Mouse (Mus musculus) limb, embryonic 14.5 days (tissue): ENCODE measurements at regions not wholly inside any gene's neighbourhood (a gene's known extent, or its start where the extent isn't known, plus 50 kb on each side); places are given as distances from the start of the nearest gene placed in this dataset.

Experiments used
- ATAC-seq: fragments of 200-750 bp; cut with Nextera tagmentation; 2 replicates; pipeline ENCODE4 v1.8.0; 2017; ENCODE audit warnings: low read depth, moderate number of reproducible peaks, moderate TSS enrichment; ENCODE audit not compliant: low FRiP score
- DNase-seq: peaks from one replicate; pipeline ENCODE4 v3.0.0-alpha.2; 2015; ENCODE audit warnings: low spot score
- H3K27ac ChIP-seq: fragments of 300-500 bp; sonication (generic); replicated peaks from 2 replicates; pipeline ENCODE4 v1.5.1; 2014; ENCODE audit warnings: low read depth, mild to moderate bottlenecking, low read length, moderate library complexity, mixed read lengths
- H3K27me3 ChIP-seq: fragments of 300-500 bp; sonication (generic); 2 replicates; pipeline ENCODE4 v1.6.1; 2014; ENCODE audit warnings: low read length, mixed read lengths; ENCODE audit not compliant: control insufficient read depth, insufficient read depth
- H3K36me3 ChIP-seq: fragments of 300-500 bp; sonication (generic); 2 replicates; pipeline ENCODE4 v1.6.1; 2014; ENCODE audit warnings: mild to moderate bottlenecking, low read length, moderate library complexity, mixed read lengths; ENCODE audit not compliant: control insufficient read depth, insufficient read depth
- H3K4me1 ChIP-seq: fragments of 300-500 bp; sonication (generic); 2 replicates; pipeline ENCODE4 v1.6.1; 2014; ENCODE audit warnings: antibody characterized with exemption, low read length, mixed read lengths; ENCODE audit not compliant: control insufficient read depth, insufficient read depth
- H3K4me2 ChIP-seq: fragments of 300-500 bp; sonication (generic); replicated peaks from 2 replicates; pipeline ENCODE4 v1.6.1; 2014; ENCODE audit warnings: low read depth, mild to moderate bottlenecking, low read length, moderate library complexity; ENCODE audit not compliant: severe bottlenecking
- H3K4me3 ChIP-seq: fragments of 300-500 bp; sonication (generic); replicated peaks from 2 replicates; pipeline ENCODE4 v1.5.1; 2014; ENCODE audit warnings: low read length
- H3K9ac ChIP-seq: fragments of 300-500 bp; sonication (generic); 2 replicates; pipeline ENCODE4 v1.6.1; 2014; ENCODE audit warnings: mild to moderate bottlenecking, low read depth, low read length, moderate library complexity; ENCODE audit not compliant: severe bottlenecking
- H3K9me3 ChIP-seq: fragments of 300-500 bp; sonication (generic); 2 replicates; pipeline ENCODE4 v1.6.1; 2016; ENCODE audit warnings: low read length; ENCODE audit not compliant: control insufficient read depth
- POLR2A ChIP-seq: fragments of 200-500 bp; IDR thresholded peaks from 2 replicates; pipeline ENCODE4 v1.8.0; 2012; ENCODE audit warnings: inconsistent platforms, mild to moderate bottlenecking, moderate library complexity, borderline replicate concordance; ENCODE audit not compliant: insufficient read depth, insufficient read length; ENCODE audit errors: extremely low read depth
- WGBS: fragments of 180-500 bp; shearing (Covaris S2); extraction: QIAGEN DNeasy Blood & Tissue Kit; methylation state at CpG from one replicate; pipeline ENCODE4 v1.1.7; 2014; 5-methylcytosine and 5-hydroxymethylcytosine counted together

- DNase-seq: no peak
- H3K9me3 ChIP-seq: no peaks in the 10 kb centered on the region
- no peak for TF ChIP-seq POLR2A
- no peaks in the 10 kb centered on the region for H3K36me3 ChIP-seq
- no peak overlapping the region for H3K4me2 ChIP-seq
- H3K4me1 ChIP-seq: no peaks in the 10 kb centered on the region
- H3K27me3 ChIP-seq: no peaks in the 10 kb centered on the region
- 89% methylated on average over 5 of the region's 5 CpGs for WGBS
- H3K4me3 ChIP-seq: no peak overlapping the region
- no peak overlapping the region for H3K9ac ChIP-seq
- no peak for ATAC-seq
- no peak overlapping the region for H3K27ac ChIP-seq
Observed at GRCm38 (mm10) chr6:148608881-148609280, 164.7 kb upstream of the Tmtc1 start.

- no peaks in the 10 kb centered on the region for H3K9me3 ChIP-seq
- H3K4me2 ChIP-seq: no peak overlapping the region
- no peaks in the 10 kb centered on the region for H3K4me1 ChIP-seq
- TF ChIP-seq POLR2A: no peak
- no peak overlapping the region for H3K4me3 ChIP-seq
- 57% methylated on average over 1 of the region's 1 CpGs for WGBS
- no peak overlapping the region for H3K27ac ChIP-seq
- ATAC-seq (no peak), DNase-seq (no peak)
- no peaks in the 10 kb centered on the region for H3K27me3 ChIP-seq
- H3K9ac ChIP-seq: no peak overlapping the region
- no peaks in the 10 kb centered on the region for H3K36me3 ChIP-seq
Observed at GRCm38 (mm10) chr6:148605226-148605625, 161.0 kb upstream of the Tmtc1 start.

GRCm38 (mm10) chr6:148604790-148605189, 160.6 kb upstream of the Tmtc1 start:
- DNase-seq (no peak), ATAC-seq (no peak)
- TF ChIP-seq POLR2A: no peak
- Histone ChIP-seq H3K4me3 (no peak overlapping the region), H3K9me3 (no peaks in the 10 kb centered on the region), H3K9ac (no peak overlapping the region), H3K36me3 (no peaks in the 10 kb centered on the region), H3K27me3 (no peaks in the 10 kb centered on the region), H3K4me2 (no peak overlapping the region), H3K4me1 (no peaks in the 10 kb centered on the region), H3K27ac (no peak overlapping the region)
- WGBS: 0% methylated on average over 1 of the region's 1 CpGs

- H3K9me3 ChIP-seq: no peaks in the 10 kb centered on the region
- TF ChIP-seq POLR2A: no peak
- H3K4me3 ChIP-seq: no peak overlapping the region
- ATAC-seq (no peak), DNase-seq (no peak)
- no peak overlapping the region for H3K9ac ChIP-seq
- H3K4me2 ChIP-seq: no peak overlapping the region
- H3K36me3 ChIP-seq: no peaks in the 10 kb centered on the region
- 79% methylated on average over 2 of the region's 2 CpGs for WGBS
- H3K27me3 ChIP-seq: no peaks in the 10 kb centered on the region
- H3K27ac ChIP-seq: no peak overlapping the region
- H3K4me1 ChIP-seq: peaks cover 5% of the 10 kb centered on the region; the same call in 1 of the 2 replicates
Observed at GRCm38 (mm10) chr6:148603878-148604277, 159.7 kb upstream of the Tmtc1 start.

GRCm38 (mm10) chr6:148603460-148603859, 159.3 kb upstream of the Tmtc1 start:
- Histone ChIP-seq H3K27me3 (no peaks in the 10 kb centered on the region), H3K4me3 (no peak overlapping the region), H3K4me1 (peaks cover 9% of the 10 kb centered on the region; the same call in 1 of the 2 replicates), H3K9ac (no peak overlapping the region), H3K4me2 (no peak overlapping the region), H3K36me3 (no peaks in the 10 kb centered on the region), H3K27ac (no peak overlapping the region), H3K9me3 (no peaks in the 10 kb centered on the region)
- no peak for TF ChIP-seq POLR2A
- ATAC-seq: no peak
- 72% methylated on average over 4 of the region's 4 CpGs for WGBS
- no peak for DNase-seq

- TF ChIP-seq POLR2A: no peak
- ATAC-seq: no peak
- Histone ChIP-seq H3K27ac (no peak overlapping the region), H3K36me3 (no peaks in the 10 kb centered on the region), H3K4me2 (no peak overlapping the region), H3K9ac (no peak overlapping the region), H3K27me3 (no peaks in the 10 kb centered on the region), H3K4me3 (no peak overlapping the region), H3K9me3 (no peaks in the 10 kb centered on the region), H3K4me1 (peaks cover 15% of the 10 kb centered on the region; the same call in 1 of the 2 replicates)
- DNase-seq: no peak
- 77% methylated on average over 2 of the region's 2 CpGs for WGBS
Observed at GRCm38 (mm10) chr6:148602894-148603293, 158.7 kb upstream of the Tmtc1 start.
